Comparison of ENCODE assay signal across 10 mouse cellular contexts in genomic region chr14:62370819-62371218, GRCm38 (mm10).
DNase-seq lines count a peak whose midpoint lies in the region; ATAC-seq lines count a peak whose summit lies in the region.
"Had no signal": no experiment of that assay in that cellular context is flagged by ENCODE, and none has a peak within 500 bp of the region (broad histone marks: within the 10 kb centered on the region; RNA-seq: fewer than 3 reads in every experiment).

No protein-coding gene starts in this region.

- DNase-seq in urinary bladder, adult 18-20 months (ENCODE audit: low spot score in 2 of 2) = peak; percentile 5 to 62
- DNase-seq in urinary bladder, adult 2 months (ENCODE audit: low spot score) = no peak
- DNase-seq in kidney, postnatal 25 days = peak; percentile 66 to 81
- DNase-seq in frontal cortex, postnatal 10 days (ENCODE audit: low spot score in 2 of 2) = no peak
- no peak for DNase-seq in cerebellum, postnatal 4 days (ENCODE audit: low spot score in 2 of 2)
- DNase-seq in retina, postnatal 1 day = no peak
- DNase-seq: cerebellum, adult 18-20 months had no signal

- no peaks in the 10 kb centered on the region for H3K27me3 ChIP-seq in heart, embryonic 15.5 days
- H3K27me3 ChIP-seq in hindbrain, embryonic 13.5 days = no peaks in the 10 kb centered on the region
- H3K27me3 ChIP-seq: limb, embryonic 13.5 days had no signal

- peak overlapping the region; percentile 11; the same call in 1 of the 2 replicates for H3K27ac ChIP-seq in heart, embryonic 15.5 days
- no peak overlapping the region for H3K27ac ChIP-seq in hindbrain, embryonic 13.5 days
- H3K27ac ChIP-seq: limb, embryonic 13.5 days had no signal

- H3K9ac ChIP-seq in heart, embryonic 15.5 days = no peak overlapping the region
- H3K9ac ChIP-seq in hindbrain, embryonic 13.5 days = no peak overlapping the region
- H3K9ac ChIP-seq: limb, embryonic 13.5 days had no signal

- no peak overlapping the region for H3K4me2 ChIP-seq in heart, embryonic 15.5 days
- no peak overlapping the region for H3K4me2 ChIP-seq in hindbrain, embryonic 13.5 days
- H3K4me2 ChIP-seq: limb, embryonic 13.5 days had no signal

- H3K9me3 ChIP-seq in heart, embryonic 15.5 days (replicated peaks) = no peaks in the 10 kb centered on the region
- no peaks in the 10 kb centered on the region for H3K9me3 ChIP-seq in hindbrain, embryonic 13.5 days
- H3K9me3 ChIP-seq: limb, embryonic 13.5 days had no signal

- 53% methylated on average over 6 of the region's 6 CpGs for WGBS in heart, embryonic 15.5 days
- WGBS in hindbrain, embryonic 13.5 days = 88% methylated on average over 6 of the region's 6 CpGs

- no peak for ATAC-seq in heart, embryonic 15.5 days (replicated peaks; ENCODE audit: insufficient number of reproducible peaks, insufficient read depth, low FRiP score, low read depth)
- no peak for ATAC-seq in hindbrain, embryonic 13.5 days (ENCODE audit: low FRiP score)

- peaks cover 20% of the 10 kb centered on the region for H3K36me3 ChIP-seq in heart, embryonic 15.5 days
- peaks cover 19% of the 10 kb centered on the region for H3K36me3 ChIP-seq in hindbrain, embryonic 13.5 days

- H3K4me1 ChIP-seq in heart, embryonic 15.5 days (replicated peaks) = peaks cover 29% of the 10 kb centered on the region
- no peaks in the 10 kb centered on the region for H3K4me1 ChIP-seq in hindbrain, embryonic 13.5 days (replicated peaks)

- H3K4me3 ChIP-seq in heart, embryonic 15.5 days = no peak overlapping the region
- no peak overlapping the region for H3K4me3 ChIP-seq in hindbrain, embryonic 13.5 days
- H3K4me3 ChIP-seq: limb, embryonic 13.5 days had no signal

Comparison
In these comparisons a context has a peak if more than half of its experiments do, and no peak if none do; other contexts are left out.
1. DNase-seq: peak in urinary bladder, adult 18-20 months (2 of 2) and kidney, postnatal 25 days (2 of 2); none in urinary bladder, adult 2 months (single experiment), frontal cortex, postnatal 10 days (0 of 2), cerebellum, postnatal 4 days (0 of 2) and retina, postnatal 1 day (single experiment).